Mouse (Mus musculus) adrenal gland, adult 8-10 months (tissue): ENCODE measurements around the gene Ank3. TPM values are rescaled to one million over a fixed set of nuclear protein-coding genes. Genes with fewer than 3 reads are reported as not detected.
A peak's percentile ranks its signal among the peaks of the same experiment; 100 is the strongest.

Experiments
- DNase-seq: peaks from one replicate; pipeline ENCODE4 v3.0.0; 2022
- total RNA-seq, 4 experiments: library from RNA; stranded (reverse); gene quantifications; 2 replicates each; pipeline ENCODE4 v1.2.4; 2022

Gene Ank3
- total RNA-seq, 4 experiments from 2014 or later = 12.0 to 26.9 (median 20.4) TPM

GRCm38 (mm10) chr10:69414888-69415287 lies 16.3 kb downstream of the Ank3 start:
- DNase-seq = no peak

GRCm38 (mm10) chr10:69418716-69419115 lies 20.1 kb downstream of the Ank3 start:
- no peak for DNase-seq

- no peak for DNase-seq
Observed at GRCm38 (mm10) chr10:69420306-69420705, 21.7 kb downstream of the Ank3 start.

- DNase-seq = no peak
Observed at GRCm38 (mm10) chr10:69424051-69424450, 25.5 kb downstream of the Ank3 start.

GRCm38 (mm10) chr10:69430138-69430537 lies 31.6 kb downstream of the Ank3 start:
- no peak for DNase-seq

- no peak for DNase-seq
Observed at GRCm38 (mm10) chr10:69431101-69431500, 32.5 kb downstream of the Ank3 start.

- DNase-seq = no peak
Observed at GRCm38 (mm10) chr10:69435213-69435612, 36.6 kb downstream of the Ank3 start.

- no peak for DNase-seq
Observed at GRCm38 (mm10) chr10:69439449-69439848, 40.9 kb downstream of the Ank3 start.

GRCm38 (mm10) chr10:69444546-69444945 lies 46.0 kb downstream of the Ank3 start:
- DNase-seq = no peak

- DNase-seq = no peak
Observed at GRCm38 (mm10) chr10:69445951-69446350, 47.4 kb downstream of the Ank3 start.

- no peak for DNase-seq
Observed at GRCm38 (mm10) chr10:69446566-69446965, 48.0 kb downstream of the Ank3 start.

GRCm38 (mm10) chr10:69447308-69447707 lies 48.7 kb downstream of the Ank3 start:
- no peak for DNase-seq

- DNase-seq = no peak
Observed at GRCm38 (mm10) chr10:69448174-69448573, 49.6 kb downstream of the Ank3 start.

- no peak for DNase-seq
Observed at GRCm38 (mm10) chr10:69451006-69451405, 52.4 kb downstream of the Ank3 start.

GRCm38 (mm10) chr10:69452180-69452977 lies 53.8 kb downstream of the Ank3 start:
- peak; percentile 3 for DNase-seq

GRCm38 (mm10) chr10:69453531-69453930 lies 55.0 kb downstream of the Ank3 start:
- DNase-seq = no peak

GRCm38 (mm10) chr10:69454480-69454879 lies 55.9 kb downstream of the Ank3 start:
- no peak for DNase-seq

GRCm38 (mm10) chr10:69464826-69465225 lies 66.3 kb downstream of the Ank3 start:
- DNase-seq = no peak

- no peak for DNase-seq
Observed at GRCm38 (mm10) chr10:69465558-69466200, 67.1 kb downstream of the Ank3 start.

- no peak for DNase-seq
Observed at GRCm38 (mm10) chr10:69466201-69466585, 67.6 kb downstream of the Ank3 start.

- no peak for DNase-seq
Observed at GRCm38 (mm10) chr10:69466586-69466985, 68.0 kb downstream of the Ank3 start.

- DNase-seq = no peak
Observed at GRCm38 (mm10) chr10:69467182-69467581, 68.6 kb downstream of the Ank3 start.

GRCm38 (mm10) chr10:69471841-69472240 lies 73.3 kb downstream of the Ank3 start:
- DNase-seq = no peak

- no peak for DNase-seq
Observed at GRCm38 (mm10) chr10:69476871-69477270, 78.3 kb downstream of the Ank3 start.
